Mouse (Mus musculus) brown adipose tissue, adult 24 weeks (tissue): ENCODE results near the gene Trp53bp1. TPM values are rescaled to one million over a fixed set of nuclear protein-coding genes. Genes with fewer than 3 reads are reported as not detected.

Source experiments
- H3K27ac ChIP-seq: fragments of 200-500 bp; replicated peaks from 2 replicates; pipeline ENCODE4 v1.5.1; 2012; ENCODE audit warnings: low read depth, mild to moderate bottlenecking, low read length
- H3K4me1 ChIP-seq: fragments of 200-500 bp; 2 replicates; pipeline ENCODE4 v1.6.1; 2012; ENCODE audit warnings: low read length, mixed read lengths; ENCODE audit not compliant: control insufficient read depth, insufficient read depth, insufficient read length
- H3K4me3 ChIP-seq: fragments of 200-500 bp; 2 replicates; pipeline ENCODE4 v1.5.1; 2012; ENCODE audit warnings: low read depth, mild to moderate bottlenecking, low read length, moderate library complexity; ENCODE audit not compliant: insufficient read depth
- polyA plus RNA-seq: library from polyadenylated mRNA; stranded (reverse); fragments of >200 nt; gene quantifications from 2 replicates; pipeline ENCODE4 v1.2.4, GENCODE M21; 2012; ENCODE audit not compliant: missing spikeins, insufficient read depth, insufficient read length

Gene Trp53bp1
- polyA plus RNA-seq, 1 experiment = 8.7 TPM

- Histone ChIP-seq H3K4me3 (peak within 1 kb of the TSS; percentile 60), H3K27ac (no peak within 1 kb of the TSS), H3K4me1 (peaks cover 1% of the 10 kb centered on the region; the same call in 1 of the 2 replicates)
Observed at GRCm38 (mm10) chr2:121288901-121289729, 17.9 kb upstream of the Trp53bp1 start, which contains the start of gene Map1a. Map1a (plus strand) TSS chr2:121289600.

- Histone ChIP-seq H3K4me1 (no peaks in the 10 kb centered on the region), H3K27ac (no peak overlapping the region), H3K4me3 (no peak overlapping the region)
Observed at GRCm38 (mm10) chr2:121287850-121288249, 16.6 kb upstream of the Trp53bp1 start.

DNA sequence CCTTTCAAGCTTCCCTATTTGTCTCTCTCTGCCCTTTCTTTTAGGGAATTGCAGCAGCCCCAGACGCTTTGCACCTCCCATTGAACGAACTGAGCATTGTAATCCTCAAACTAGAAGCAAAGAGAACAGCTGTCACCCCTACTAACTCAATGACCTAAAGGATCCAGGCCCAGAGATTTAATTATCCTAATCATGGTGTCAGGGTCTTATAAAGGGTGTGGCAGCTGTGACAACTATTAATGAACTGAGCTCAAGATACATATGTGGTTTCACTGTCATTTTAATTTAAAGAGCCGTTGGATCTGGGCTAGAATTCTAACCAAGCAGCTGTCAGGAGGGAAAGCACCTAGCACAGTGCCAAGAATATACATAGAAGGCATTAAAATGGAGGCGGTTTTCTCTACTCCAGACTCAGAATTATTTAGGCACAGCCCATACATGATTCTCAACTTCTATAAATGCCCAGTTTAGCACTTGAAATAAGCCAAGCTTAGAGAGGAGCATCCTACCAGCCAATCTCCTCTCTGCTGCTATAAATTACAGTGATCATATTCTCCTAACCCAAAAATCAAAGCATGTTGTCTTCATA, 815 bp upstream of the Trp53bp1 start:
- peak overlapping the region; percentile 59; the same call in 1 of the 2 replicates for H3K4me3 ChIP-seq
- no peak overlapping the region for H3K27ac ChIP-seq
- H3K4me1 ChIP-seq = no peaks in the 10 kb centered on the region

- peak overlapping the region; percentile 58 for H3K27ac ChIP-seq
Observed at GRCm38 (mm10) chr2:121270521-121271235, 529 bp downstream of the Trp53bp1 start.

GRCm38 (mm10) chr2:121268446-121268845, 2.8 kb downstream of the Trp53bp1 start:
- no peaks in the 10 kb centered on the region for H3K4me1 ChIP-seq
- H3K4me3 ChIP-seq = no peak overlapping the region
- H3K27ac ChIP-seq = no peak overlapping the region

More at GRCm38 (mm10) chr2:121270521-121271235, 529 bp downstream of the Trp53bp1 start:
- Histone ChIP-seq H3K4me3 (peak overlapping the region; percentile 85), H3K4me1 (no peaks in the 10 kb centered on the region)

DNA sequence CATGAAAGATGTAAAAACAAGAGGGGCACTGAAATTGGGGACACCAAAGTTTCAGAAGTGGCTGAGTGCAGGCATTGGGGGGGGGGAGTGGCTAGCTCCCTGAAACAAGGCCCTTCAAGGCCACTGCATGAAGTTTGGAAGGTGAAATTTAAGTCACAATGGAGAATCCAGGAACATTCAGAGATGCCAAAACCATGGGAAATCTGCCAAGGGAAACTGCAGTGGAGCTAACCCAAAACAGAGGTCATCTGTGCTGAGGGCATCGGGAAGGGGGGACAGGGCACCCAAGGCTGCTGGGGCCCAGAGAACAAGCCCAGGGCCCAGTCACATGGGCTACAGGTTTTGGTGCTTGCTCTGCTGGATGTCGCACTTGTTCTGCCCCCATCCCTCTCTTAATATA, 21.4 kb downstream of the Trp53bp1 start:
- no peak overlapping the region for H3K4me3 ChIP-seq
- H3K4me1 ChIP-seq = no peaks in the 10 kb centered on the region
- H3K27ac ChIP-seq = no peak overlapping the region

- H3K27ac ChIP-seq = no peak overlapping the region
Observed at GRCm38 (mm10) chr2:121244099-121244498, 27.1 kb downstream of the Trp53bp1 start.

GRCm38 (mm10) chr2:121239426-121239825, 31.8 kb downstream of the Trp53bp1 start:
- H3K4me3 ChIP-seq = no peak overlapping the region
- H3K4me1 ChIP-seq = no peaks in the 10 kb centered on the region
- no peak overlapping the region for H3K27ac ChIP-seq

More at GRCm38 (mm10) chr2:121244099-121244498, 27.1 kb downstream of the Trp53bp1 start:
- Histone ChIP-seq H3K4me3 (no peak overlapping the region), H3K4me1 (no peaks in the 10 kb centered on the region)

- no peak overlapping the region for H3K4me3 ChIP-seq
- H3K27ac ChIP-seq = no peak overlapping the region
- H3K4me1 ChIP-seq = no peaks in the 10 kb centered on the region
Observed at GRCm38 (mm10) chr2:121235460-121236072, 35.6 kb downstream of the Trp53bp1 start.

GRCm38 (mm10) chr2:121228135-121228534, 43.1 kb downstream of the Trp53bp1 start:
- H3K27ac ChIP-seq = no peak overlapping the region
- no peaks in the 10 kb centered on the region for H3K4me1 ChIP-seq
- no peak overlapping the region for H3K4me3 ChIP-seq

GRCm38 (mm10) chr2:121223010-121223409, 48.2 kb downstream of the Trp53bp1 start:
- Histone ChIP-seq H3K4me3 (no peak overlapping the region), H3K4me1 (no peaks in the 10 kb centered on the region), H3K27ac (no peak overlapping the region)

GRCm38 (mm10) chr2:121219994-121220393, 51.2 kb downstream of the Trp53bp1 start:
- Histone ChIP-seq H3K27ac (no peak overlapping the region), H3K4me3 (no peak overlapping the region), H3K4me1 (no peaks in the 10 kb centered on the region)

GRCm38 (mm10) chr2:121219177-121219576, 52.0 kb downstream of the Trp53bp1 start:
- Histone ChIP-seq H3K4me1 (no peaks in the 10 kb centered on the region), H3K4me3 (no peak overlapping the region), H3K27ac (no peak overlapping the region)

- Histone ChIP-seq H3K27ac (no peak overlapping the region), H3K4me1 (no peaks in the 10 kb centered on the region), H3K4me3 (no peak overlapping the region)
Observed at GRCm38 (mm10) chr2:121214491-121214890, 56.7 kb downstream of the Trp53bp1 start.

GRCm38 (mm10) chr2:121206541-121206940, 64.7 kb downstream of the Trp53bp1 start:
- Histone ChIP-seq H3K4me3 (no peak overlapping the region), H3K4me1 (no peaks in the 10 kb centered on the region), H3K27ac (no peak overlapping the region)
